Mouse (Mus musculus) heart, adult 2 months (tissue): ENCODE data around the gene Fam222a.

ENCODE experiments used
- CTCF ChIP-seq: fragments of 200-600 bp; IDR thresholded peaks from 2 replicates; pipeline ENCODE4 v1.8.1; 2022; ENCODE audit warnings: antibody characterized with exemption, mild to moderate bottlenecking, moderate library complexity
- EP300 ChIP-seq: fragments of 200-500 bp; IDR thresholded peaks from 2 replicates; pipeline ENCODE4 v1.6.1; 2011; ENCODE audit warnings: low read depth, low read length, control low read depth; ENCODE audit not compliant: insufficient read depth
- POLR2A ChIP-seq: fragments of 200-500 bp; IDR thresholded peaks from 2 replicates; pipeline ENCODE4 v1.6.1; 2011; ENCODE audit warnings: mild to moderate bottlenecking, low read depth, low read length, control low read depth; ENCODE audit not compliant: insufficient read depth

- TF ChIP-seq POLR2A, result no peak
- TF ChIP-seq CTCF, result no peak
- no peak for TF ChIP-seq EP300
These were observed 18.8 kb upstream of the Fam222a start for GRCm38 (mm10) chr5:114548976-114549375.
